Mouse (Mus musculus): Measurements from ENCODE around the gene Wfdc2. TPM values are rescaled to one million over a fixed set of nuclear protein-coding genes. Genes with fewer than 3 reads are reported as not detected.

The Wfdc2 gene
- polyA plus RNA-seq (2016; fragmentation: Nextera tagmentation; extraction: Ambion mirVana): 29.9 and 34.5 TPM in 2 replicates

GRCm38 (mm10) chr2:164562391-164563188 is at the start of gene Wfdc2:
Gene Wfdc2 (plus strand): TSS chr2:164562413.
- H3K27ac ChIP-seq: no peak within 1 kb of the TSS

GRCm38 (mm10) chr2:164513389-164513788 is 48.8 kb upstream of the Wfdc2 start:
- H3K27me3 ChIP-seq: no peaks in the 10 kb centered on the region
- H3K9me3 ChIP-seq: no peaks in the 10 kb centered on the region
- no peak overlapping the region for H3K4me2 ChIP-seq
- H3K4me3 ChIP-seq (replicated peaks): no peak overlapping the region
- H3K9ac ChIP-seq: no peak overlapping the region
- no peaks in the 10 kb centered on the region; the same call in 1 of the 2 replicates for H3K36me3 ChIP-seq (replicated peaks)
- WGBS: 79% methylated on average over 8 of the region's 8 CpGs
- H3K4me1 ChIP-seq: no peaks in the 10 kb centered on the region
- ATAC-seq (ENCODE audit: low FRiP score): no peak
- H3K27ac ChIP-seq: no peak overlapping the region

More at GRCm38 (mm10) chr2:164562391-164563188, at the start of gene Wfdc2:
- Histone ChIP-seq H3K9ac (peak within 1 kb of the TSS; percentile 65), H3K27me3 (peaks cover 16% of the 10 kb centered on the region; the same call in 1 of the 2 replicates), H3K4me3 (replicated peaks) (peak within 1 kb of the TSS; percentile 44), H3K4me1 (peaks cover 21% of the 10 kb centered on the region), H3K9me3 (no peaks in the 10 kb centered on the region), H3K36me3 (replicated peaks) (no peaks in the 10 kb centered on the region; the same call in 1 of the 2 replicates), H3K4me2 (peak within 1 kb of the TSS; percentile 91)
- ATAC-seq (ENCODE audit: low FRiP score): peak; percentile 53; the same call in 1 of the 2 replicates
- 2% methylated on average over 24 of the region's 24 CpGs for WGBS

GRCm38 (mm10) chr2:164514916-164515315 is 47.3 kb upstream of the Wfdc2 start:
- no peaks in the 10 kb centered on the region for H3K27me3 ChIP-seq
- no peaks in the 10 kb centered on the region for H3K36me3 ChIP-seq (replicated peaks)
- no peak overlapping the region for H3K27ac ChIP-seq
- H3K4me3 ChIP-seq (replicated peaks): no peak overlapping the region
- 87% methylated on average over 3 of the region's 3 CpGs for WGBS
- no peaks in the 10 kb centered on the region for H3K9me3 ChIP-seq
- no peak overlapping the region for H3K9ac ChIP-seq
- H3K4me2 ChIP-seq: no peak overlapping the region
- no peaks in the 10 kb centered on the region for H3K4me1 ChIP-seq
- no peak for ATAC-seq (ENCODE audit: low FRiP score)

GRCm38 (mm10) chr2:164515897-164516296 is 46.3 kb upstream of the Wfdc2 start:
- Histone ChIP-seq H3K9ac (no peak overlapping the region), H3K4me2 (no peak overlapping the region), H3K27me3 (no peaks in the 10 kb centered on the region), H3K4me3 (replicated peaks) (no peak overlapping the region), H3K36me3 (replicated peaks) (no peaks in the 10 kb centered on the region), H3K27ac (no peak overlapping the region), H3K9me3 (no peaks in the 10 kb centered on the region), H3K4me1 (no peaks in the 10 kb centered on the region)
- no peak for ATAC-seq (ENCODE audit: low FRiP score)
- WGBS: 84% methylated on average over 9 of the region's 9 CpGs

- no peak overlapping the region for H3K4me3 ChIP-seq (replicated peaks)
- no peak overlapping the region for H3K27ac ChIP-seq
- peaks cover 1% of the 10 kb centered on the region; the same call in 1 of the 2 replicates for H3K4me1 ChIP-seq
- no peak overlapping the region for H3K9ac ChIP-seq
- no peak overlapping the region for H3K4me2 ChIP-seq
- H3K36me3 ChIP-seq (replicated peaks): no peaks in the 10 kb centered on the region
- ATAC-seq (ENCODE audit: low FRiP score): no peak
- H3K9me3 ChIP-seq: no peaks in the 10 kb centered on the region
- no peaks in the 10 kb centered on the region for H3K27me3 ChIP-seq
- 90% methylated on average over 11 of the region's 11 CpGs for WGBS
Measured at GRCm38 (mm10) chr2:164516592-164516991, 45.6 kb upstream of the Wfdc2 start.

- H3K4me3 ChIP-seq (replicated peaks): no peak overlapping the region
- WGBS: 25% methylated on average over 9 of the region's 10 CpGs
- ATAC-seq (ENCODE audit: low FRiP score): no peak
- H3K4me1 ChIP-seq: peaks cover 7% of the 10 kb centered on the region; the same call in 1 of the 2 replicates
- H3K9me3 ChIP-seq: no peaks in the 10 kb centered on the region
- H3K27me3 ChIP-seq: no peaks in the 10 kb centered on the region
- no peak overlapping the region for H3K9ac ChIP-seq
- H3K4me2 ChIP-seq: no peak overlapping the region
- H3K36me3 ChIP-seq (replicated peaks): no peaks in the 10 kb centered on the region
- no peak overlapping the region for H3K27ac ChIP-seq
Measured at GRCm38 (mm10) chr2:164517485-164518221, 44.6 kb upstream of the Wfdc2 start.

- Histone ChIP-seq H3K4me2 (no peak overlapping the region), H3K36me3 (replicated peaks) (no peaks in the 10 kb centered on the region), H3K9me3 (no peaks in the 10 kb centered on the region), H3K4me1 (peaks cover 7% of the 10 kb centered on the region; the same call in 1 of the 2 replicates), H3K9ac (no peak overlapping the region), H3K27me3 (no peaks in the 10 kb centered on the region), H3K4me3 (replicated peaks) (no peak overlapping the region), H3K27ac (no peak overlapping the region)
- 62% methylated on average over 11 of the region's 11 CpGs for WGBS
- no peak for ATAC-seq (ENCODE audit: low FRiP score)
Measured at GRCm38 (mm10) chr2:164518266-164519170, 43.7 kb upstream of the Wfdc2 start.

GRCm38 (mm10) chr2:164519171-164519526 is 43.1 kb upstream of the Wfdc2 start:
- H3K4me3 ChIP-seq (replicated peaks): no peak overlapping the region
- H3K4me1 ChIP-seq: peaks cover 7% of the 10 kb centered on the region; the same call in 1 of the 2 replicates
- H3K4me2 ChIP-seq: no peak overlapping the region
- H3K9me3 ChIP-seq: no peaks in the 10 kb centered on the region
- H3K27ac ChIP-seq: no peak overlapping the region
- 76% methylated on average over 6 of the region's 6 CpGs for WGBS
- no peak overlapping the region for H3K9ac ChIP-seq
- H3K27me3 ChIP-seq: no peaks in the 10 kb centered on the region
- no peak for ATAC-seq (ENCODE audit: low FRiP score)
- no peaks in the 10 kb centered on the region for H3K36me3 ChIP-seq (replicated peaks)

- ATAC-seq (ENCODE audit: low FRiP score): no peak
- Histone ChIP-seq H3K4me1 (peaks cover 7% of the 10 kb centered on the region; the same call in 1 of the 2 replicates), H3K9me3 (no peaks in the 10 kb centered on the region), H3K27ac (no peak overlapping the region), H3K36me3 (replicated peaks) (no peaks in the 10 kb centered on the region), H3K9ac (no peak overlapping the region), H3K4me2 (no peak overlapping the region), H3K27me3 (no peaks in the 10 kb centered on the region), H3K4me3 (replicated peaks) (no peak overlapping the region)
- 12% methylated on average over 3 of the region's 3 CpGs for WGBS
Measured at GRCm38 (mm10) chr2:164520782-164521181, 41.4 kb upstream of the Wfdc2 start.

- 22% methylated on average over 11 of the region's 11 CpGs for WGBS
- no peak overlapping the region for H3K4me3 ChIP-seq (replicated peaks)
- H3K27ac ChIP-seq: no peak overlapping the region
- H3K9me3 ChIP-seq: peaks cover 6% of the 10 kb centered on the region
- peaks cover 7% of the 10 kb centered on the region; the same call in 1 of the 2 replicates for H3K4me1 ChIP-seq
- ATAC-seq (ENCODE audit: low FRiP score): no peak
- no peaks in the 10 kb centered on the region for H3K36me3 ChIP-seq (replicated peaks)
- H3K27me3 ChIP-seq: no peaks in the 10 kb centered on the region
- H3K4me2 ChIP-seq: no peak overlapping the region
- H3K9ac ChIP-seq: no peak overlapping the region
Measured at GRCm38 (mm10) chr2:164521841-164522240, 40.4 kb upstream of the Wfdc2 start.

GRCm38 (mm10) chr2:164522280-164522679 is 39.9 kb upstream of the Wfdc2 start:
- Histone ChIP-seq H3K9me3 (peaks cover 7% of the 10 kb centered on the region), H3K27ac (no peak overlapping the region), H3K4me2 (no peak overlapping the region), H3K27me3 (no peaks in the 10 kb centered on the region), H3K4me1 (peaks cover 7% of the 10 kb centered on the region; the same call in 1 of the 2 replicates), H3K9ac (no peak overlapping the region), H3K4me3 (replicated peaks) (no peak overlapping the region), H3K36me3 (replicated peaks) (no peaks in the 10 kb centered on the region)
- 27% methylated on average over 8 of the region's 8 CpGs for WGBS
- ATAC-seq (ENCODE audit: low FRiP score): no peak
